Mouse (Mus musculus) brain, embryonic 14.5 days (tissue): ENCODE data around the gene Gm1330.

Experiments
- CTCF ChIP-seq: fragments of 200-500 bp; IDR thresholded peaks from 2 replicates; pipeline ENCODE4 v1.5.1; 2012; ENCODE audit warnings: inconsistent platforms, mild to moderate bottlenecking, moderate library complexity, borderline replicate concordance; ENCODE audit not compliant: insufficient read depth, insufficient read length; ENCODE audit errors: extremely low read depth
- POLR2A ChIP-seq: fragments of 200-500 bp; IDR thresholded peaks from 2 replicates; pipeline ENCODE4 v1.6.1; 2012; ENCODE audit warnings: mild to moderate bottlenecking, inconsistent platforms, borderline replicate concordance; ENCODE audit not compliant: poor library complexity, insufficient read depth, insufficient read length, severe bottlenecking; ENCODE audit errors: extremely low read depth

DNA sequence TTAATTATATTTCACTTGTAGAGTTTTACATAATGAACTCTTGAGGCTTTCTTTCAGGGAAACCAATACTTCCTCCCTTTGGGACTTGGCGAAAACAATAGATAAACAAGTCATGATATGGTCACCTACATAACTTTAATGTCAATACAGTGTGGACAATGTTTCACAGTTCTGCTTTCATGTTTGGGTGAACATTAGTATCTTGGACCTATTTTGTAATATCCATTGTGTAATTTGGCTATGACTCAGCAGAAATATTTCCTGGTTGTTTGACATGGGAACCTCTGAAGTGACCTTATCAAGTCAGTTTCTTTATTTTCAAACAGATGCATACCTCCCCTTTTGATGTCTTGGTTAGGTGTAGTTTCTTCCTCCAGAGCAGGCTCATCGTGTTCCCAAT, 1.8 kb upstream of the Gm1330 start:
- TF ChIP-seq CTCF: no peak
- no peak for TF ChIP-seq POLR2A
